Comparison of ENCODE assay signal across 8 mouse cellular contexts in the genomic region with DNA sequence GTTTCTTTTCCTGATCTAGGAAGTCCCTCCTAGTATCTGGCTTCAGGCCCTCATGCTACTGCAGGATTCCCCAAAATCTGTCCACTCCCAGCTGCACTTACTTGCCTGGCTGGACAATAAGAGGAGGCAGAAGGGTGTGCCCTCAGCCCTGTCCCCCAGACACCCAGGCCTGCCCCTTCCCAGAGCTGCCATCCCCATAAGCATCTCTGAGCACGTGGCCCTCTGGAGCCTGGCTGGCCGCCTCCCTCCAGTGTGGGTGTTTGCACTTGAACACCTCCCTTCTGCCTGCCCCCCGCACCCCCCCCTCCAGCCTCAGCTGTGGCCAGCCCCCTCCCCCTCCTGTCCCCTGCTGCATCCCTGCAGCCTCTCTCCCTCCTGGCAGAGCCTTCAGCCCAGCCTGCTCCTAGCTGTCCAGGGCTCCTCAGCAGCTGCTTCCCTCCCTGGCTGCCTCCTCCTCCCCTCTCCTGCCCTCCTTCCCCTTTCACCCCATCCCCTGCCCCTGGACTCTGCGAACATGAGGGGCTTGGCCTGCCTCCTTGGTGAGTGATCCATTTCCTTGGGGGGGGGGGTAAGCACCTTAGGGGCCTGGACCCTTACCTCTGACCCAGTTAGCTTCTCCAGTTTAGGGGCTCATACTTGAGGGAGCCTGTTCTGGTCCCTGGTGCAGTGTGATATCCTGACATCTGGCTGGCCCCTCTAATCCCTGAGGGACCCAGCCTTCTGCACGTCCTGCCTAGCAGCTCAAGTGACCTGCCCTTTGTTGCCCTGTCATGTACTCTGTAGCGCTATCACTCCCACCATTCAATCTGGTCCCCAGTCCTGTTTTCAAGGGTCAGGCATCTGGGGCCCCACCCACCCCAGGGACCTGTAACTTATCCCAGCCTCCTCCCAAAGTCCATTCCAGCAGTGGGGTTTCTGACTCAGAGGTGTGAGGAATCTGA. TPM values are rescaled to one million over a fixed set of nuclear protein-coding genes. Genes with fewer than 3 reads are reported as not detected.
DNase-seq lines count a peak whose midpoint lies in the region; ATAC-seq and TF ChIP-seq lines count a peak whose summit lies in the region.

Gene Ssc5d, plus strand, starts transcription at position 345 of the 941 bp plus-strand sequence.

- no peaks in the 10 kb centered on the region for H3K27me3 ChIP-seq in forebrain, embryonic 12.5 days
- no peaks in the 10 kb centered on the region for H3K27me3 ChIP-seq in lung, embryonic 15.5 days
- peaks cover 12% of the 10 kb centered on the region; the same call in 1 of the 2 replicates for H3K27me3 ChIP-seq in small intestine, adult 2 months (ENCODE audit: control insufficient read depth, insufficient read depth, low read length)

- peak within 1 kb of the TSS; percentile 86 for H3K4me2 ChIP-seq in forebrain, embryonic 12.5 days
- peak within 1 kb of the TSS; percentile 65 for H3K4me2 ChIP-seq in lung, embryonic 15.5 days

- ATAC-seq in forebrain, embryonic 12.5 days (ENCODE audit: low FRiP score), result peak; percentile 24
- peak; percentile 68 for ATAC-seq in lung, embryonic 15.5 days (ENCODE audit: borderline replicate concordance, extremely low read depth, low FRiP score, low TSS enrichment)

- no peak for TF ChIP-seq POLR2A in small intestine, adult 2 months (IDR thresholded peaks at IDR 0.05; ENCODE audit: low read depth, low read length)

- peak within 1 kb of the TSS; percentile 99 for H3K27ac ChIP-seq in forebrain, embryonic 12.5 days
- H3K27ac ChIP-seq in lung, embryonic 15.5 days, result peak within 1 kb of the TSS; percentile 92
- H3K27ac ChIP-seq in small intestine, adult 2 months (ENCODE audit: insufficient read depth, low read depth, low read length), result peak within 1 kb of the TSS; percentile 63

- H3K36me3 ChIP-seq in forebrain, embryonic 12.5 days (replicated peaks), result peaks cover 7% of the 10 kb centered on the region
- H3K36me3 ChIP-seq in lung, embryonic 15.5 days, result peaks cover 5% of the 10 kb centered on the region; the same call in 1 of the 2 replicates
- peaks cover 2% of the 10 kb centered on the region; the same call in 1 of the 2 replicates for H3K36me3 ChIP-seq in small intestine, adult 2 months (ENCODE audit: control insufficient read depth, insufficient read depth, low read length)

- H3K4me1 ChIP-seq in forebrain, embryonic 12.5 days, result peaks cover 61% of the 10 kb centered on the region
- H3K4me1 ChIP-seq in lung, embryonic 15.5 days, result peaks cover 66% of the 10 kb centered on the region
- H3K4me1 ChIP-seq in small intestine, adult 2 months (ENCODE audit: control insufficient read depth, insufficient read depth, insufficient read length, low read length), result peaks cover 2% of the 10 kb centered on the region

- H3K4me3 ChIP-seq in forebrain, embryonic 12.5 days (replicated peaks), result peak within 1 kb of the TSS; percentile 1; the same call in 1 of the 2 replicates
- no peak within 1 kb of the TSS for H3K4me3 ChIP-seq in lung, embryonic 15.5 days
- H3K4me3 ChIP-seq in small intestine, adult 2 months (ENCODE audit: low read depth, low read length), result no peak within 1 kb of the TSS

- peak; percentile 38 for DNase-seq in right cerebral cortex, postnatal 14 days
- no peak for DNase-seq in right cerebral cortex, postnatal 36 days (ENCODE audit: low spot score in 2 of 2)
- peak; percentile 72 to 73 for DNase-seq in heart, postnatal 10 days
- DNase-seq in frontal cortex, postnatal 10 days (ENCODE audit: low spot score in 2 of 2), result no peak
- no peak for DNase-seq in layer of hippocampus, adult 18-20 months (ENCODE audit: low spot score in 2 of 2)

- intact Hi-C loops in heart, postnatal 10 days (cut with DNase I), result loop anchor here (1.0 kb wide), 1 partner anchor 14 kb away; no protein-coding TSS in a partner anchor

- peak within 1 kb of the TSS; percentile 33; the same call in 1 of the 2 replicates for H3K9ac ChIP-seq in forebrain, embryonic 12.5 days
- H3K9ac ChIP-seq in lung, embryonic 15.5 days, result no peak within 1 kb of the TSS

- TF ChIP-seq CTCF in small intestine, adult 2 months (IDR thresholded peaks at IDR 0.05; ENCODE audit: extremely low read depth, insufficient read length, insufficient replicate concordance, low read depth, low read length), result no peak

- 7% methylated on average over 6 of the region's 6 CpGs for WGBS in forebrain, embryonic 12.5 days
- WGBS in lung, embryonic 15.5 days, result 18% methylated on average over 6 of the region's 6 CpGs
- WGBS in small intestine, adult 2 months, result 16% methylated on average over 6 of the region's 6 CpGs

- no peaks in the 10 kb centered on the region for H3K9me3 ChIP-seq in forebrain, embryonic 12.5 days
- no peaks in the 10 kb centered on the region for H3K9me3 ChIP-seq in lung, embryonic 15.5 days

RNA-seq across cellular contexts. Expression of gene Ssc5d, which starts in this region (rescaled TPM):
- 0.89 and 1.4 TPM in 2 replicates for polyA plus RNA-seq in forebrain, embryonic 12.5 days (2016; fragmentation: Nextera tagmentation; extraction: Ambion mirVana)
- 10 to 100 TPM; 12.5 TPM for total RNA-seq in heart, postnatal 10 days (2021)
- polyA plus RNA-seq in lung, embryonic 15.5 days (2015; fragmentation: Nextera tagmentation; extraction: Ambion mirVana), result 1.6 and 2.2 TPM in 2 replicates
- 3.3 and 4.5 TPM in 2 replicates for polyA plus RNA-seq in small intestine, adult 2 months (2012; rRNA removed)
- 1 to 10 TPM; 1.8 to 2.6 TPM for total RNA-seq in layer of hippocampus, adult 18-20 months (2021)

Comparison
In these comparisons a context has a peak if more than half of its experiments do, and no peak if none do; other contexts are left out.
1. DNase-seq: peak in right cerebral cortex, postnatal 14 days (single experiment) and heart, postnatal 10 days (2 of 2); none in right cerebral cortex, postnatal 36 days (0 of 2), frontal cortex, postnatal 10 days (0 of 2) and layer of hippocampus, adult 18-20 months (0 of 2).
2. Peak in every context shown above with its lines, with median percentiles within 50 percentile points of each other: H3K27ac ChIP-seq.